Mouse (Mus musculus) inflammation-experienced regulatory T-cells (primary cell): ENCODE results near the gene Acp7. TPM values are rescaled to one million over a fixed set of nuclear protein-coding genes. Genes with fewer than 3 reads are reported as not detected.

Source experiments
- polyA plus RNA-seq, 2 experiments: library from polyadenylated mRNA; unstranded; fragments of 100-300 nt; shearing (Covaris generic); gene quantifications; one replicate each; pipeline ENCODE4 v1.2.1; 2017

Gene Acp7
- under 1 TPM in 1 of 2 experiments, not detected in 1; 0.28 TPM for polyA plus RNA-seq

GRCm38 (mm10) chr7:28631073-28631472 lies at the start of gene Acp7:
TSS of gene Acp7 (minus strand) at chr7:28631332.

GRCm38 (mm10) chr7:28597642-28598446 lies 33.3 kb downstream of the Acp7 start, which contains the start of the genes Samd4b and Pak4:
TSS of gene Samd4b (minus strand) at chr7:28598144.
TSS of gene Pak4 (minus strand) at chr7:28598185.

Other genes with a start within 250 kb of the Acp7 start
- gene Med29, start 238.6 kb downstream of the Acp7 start, polyA plus RNA-seq, result 10 to 100 TPM; 27.4 to 29.1 TPM
- gene Paf1, start 238.4 kb downstream of the Acp7 start, polyA plus RNA-seq, result 100 to 1,000 TPM; 116 to 155 TPM
- gene Gmfg, start 193.9 kb downstream of the Acp7 start, polyA plus RNA-seq, result 100 to 1,000 TPM; 310 to 538 TPM
- gene Lrfn1, start 179.4 kb downstream of the Acp7 start, polyA plus RNA-seq, result 1 to 10 TPM in 1 of 2 experiments, under 1 TPM in 1; 0.86 to 5.1 TPM
- under 1 TPM in 1 of 2 experiments, not detected in 1; 0.48 TPM for gene Ifnl2, start 120.9 kb downstream of the Acp7 start, polyA plus RNA-seq
- gene Ifnl3, start 108.5 kb downstream of the Acp7 start, polyA plus RNA-seq, result under 1 TPM in 1 of 2 experiments, not detected in 1; 0.60 TPM
- not detected for gene Sycn, start 90.4 kb downstream of the Acp7 start, polyA plus RNA-seq
- not detected for gene Nccrp1, start 84.1 kb downstream of the Acp7 start, polyA plus RNA-seq
- gene Samd4b, start 33.2 kb downstream of the Acp7 start, polyA plus RNA-seq, result 10 to 100 TPM; 23.9 to 30.0 TPM
- 1 to 10 TPM; 6.3 to 8.7 TPM for gene Pak4, start 33.1 kb downstream of the Acp7 start, polyA plus RNA-seq
- 10 to 100 TPM in 1 of 2 experiments, 1 to 10 TPM in 1; 3.2 to 15.0 TPM for gene Fbxo27, start 61.5 kb upstream of the Acp7 start, polyA plus RNA-seq
- gene Fbxo17, start 85.5 kb upstream of the Acp7 start, polyA plus RNA-seq, result 10 to 100 TPM; 16.2 to 19.2 TPM
- gene Mrps12, start 110.5 kb upstream of the Acp7 start, polyA plus RNA-seq, result 10 to 100 TPM; 78.0 to 82.9 TPM
- 10 to 100 TPM; 17.3 to 28.8 TPM for gene Sars2, start 110.7 kb upstream of the Acp7 start, polyA plus RNA-seq
- not detected for gene Ccer2, start 124.8 kb upstream of the Acp7 start, polyA plus RNA-seq
- 10 to 100 TPM; 86.5 to 91.3 TPM for gene Sirt2, start 135.4 kb upstream of the Acp7 start, polyA plus RNA-seq
- gene Nfkbib, start 136.2 kb upstream of the Acp7 start, polyA plus RNA-seq, result 10 to 100 TPM; 89.5 to 96.2 TPM
- gene Rinl, start 157.6 kb upstream of the Acp7 start, polyA plus RNA-seq, result 100 to 1,000 TPM; 273 to 344 TPM
- 100 to 1,000 TPM; 235 to 257 TPM for gene Hnrnpl, start 177.2 kb upstream of the Acp7 start, polyA plus RNA-seq
- gene Ech1, start 193.9 kb upstream of the Acp7 start, polyA plus RNA-seq, result 100 to 1,000 TPM; 196 to 213 TPM
- 10 to 100 TPM; 21.0 to 34.8 TPM for gene Lgals4, start 202.5 kb upstream of the Acp7 start, polyA plus RNA-seq
- gene Lgals7, start 232.5 kb upstream of the Acp7 start, polyA plus RNA-seq, result 1 to 10 TPM; 1.7 to 9.7 TPM